Mouse (Mus musculus) myocyte (in vitro differentiated cells): ENCODE measurements around the gene Ankmy2.

Experiments
- CEBPB ChIP-seq: IDR thresholded peaks from 2 replicates; pipeline ENCODE4 v1.6.1; 2011; ENCODE audit warnings: mild to moderate bottlenecking, moderate library complexity; ENCODE audit not compliant: poor library complexity, insufficient read depth, severe bottlenecking
- E2F4 ChIP-seq: IDR thresholded peaks from one replicate; pipeline ENCODE4 v1.6.1; 2011; ENCODE audit warnings: mild to moderate bottlenecking, control low read depth, moderate library complexity; ENCODE audit not compliant: insufficient read depth
- MAX ChIP-seq: IDR thresholded peaks from one replicate; pipeline ENCODE4 v1.6.1; 2011; ENCODE audit warnings: low read depth, mild to moderate bottlenecking, control low read depth
- MYOD1 ChIP-seq, 3 experiments: IDR thresholded peaks; one replicate each; pipeline ENCODE4 v1.6.1; 2011; ENCODE audit warnings: control low read depth in 2 of 3, low read depth in 2 of 3, mild to moderate bottlenecking in 2 of 3, moderate library complexity in 1 of 3; ENCODE audit not compliant: insufficient read length in 2 of 3, control insufficient read depth in 1 of 3
- MYOG ChIP-seq, 3 experiments: IDR thresholded peaks; one replicate each; pipeline ENCODE4 v1.6.1; 2011; ENCODE audit warnings: control low read depth in 2 of 3, low read depth in 2 of 3, mild to moderate bottlenecking in 2 of 3; ENCODE audit not compliant: insufficient read length in 2 of 3, control insufficient read depth in 1 of 3, insufficient read depth in 1 of 3
- POLR2A ChIP-seq: IDR thresholded peaks from one replicate; pipeline ENCODE4 v1.6.1; 2011; ENCODE audit warnings: low read depth, mild to moderate bottlenecking, control low read depth, moderate library complexity; ENCODE audit not compliant: insufficient read length
- POLR2AphosphoS2 ChIP-seq: IDR thresholded peaks from one replicate; pipeline ENCODE4 v1.6.1; 2011; ENCODE audit warnings: low read depth, control low read depth; ENCODE audit not compliant: insufficient read length
- SRF ChIP-seq: IDR thresholded peaks from one replicate; pipeline ENCODE4 v1.6.1; 2011; ENCODE audit warnings: low read depth; ENCODE audit not compliant: control insufficient read depth, insufficient read length
- TCF12 ChIP-seq: IDR thresholded peaks from one replicate; pipeline ENCODE4 v1.6.1; 2011; ENCODE audit warnings: mild to moderate bottlenecking, control low read depth; ENCODE audit not compliant: poor library complexity, insufficient read depth, severe bottlenecking
- TCF3 ChIP-seq: IDR thresholded peaks from one replicate; pipeline ENCODE4 v1.6.1; 2011; ENCODE audit warnings: low read depth, control low read depth; ENCODE audit not compliant: insufficient read length
- USF1 ChIP-seq: IDR thresholded peaks from one replicate; pipeline ENCODE4 v1.6.1; 2011; ENCODE audit warnings: low read depth, mild to moderate bottlenecking, control low read depth, moderate library complexity

GRCm38 (mm10) chr12:36140401-36140800 is 16.5 kb upstream of the Ankmy2 start:
- TF ChIP-seq POLR2A (no peak), TCF3 (no peak), SRF (no peak), E2F4 (no peak), POLR2AphosphoS2 (no peak), MAX (no peak), TCF12 (no peak), MYOG (IDR thresholded peaks at IDR 0.05; ENCODE audit: control insufficient read depth in 1 of 3, insufficient read depth in 1 of 3, insufficient read length in 2 of 3, low read depth in 2 of 3) (no peak), CEBPB (no peak), USF1 (no peak), MYOD1 (IDR thresholded peaks at IDR 0.05; ENCODE audit: control insufficient read depth in 1 of 3, insufficient read length in 2 of 3, low read depth in 2 of 3) (no peak)
